16 mouse cellular contexts compared by ENCODE assay signal in genomic region chr9:89891534-89892293, GRCm38 (mm10). TPM values are rescaled to one million over a fixed set of nuclear protein-coding genes. Genes with fewer than 3 reads are reported as not detected.
DNase-seq lines count a peak whose midpoint lies in the region; ATAC-seq and TF ChIP-seq lines count a peak whose summit lies in the region.
"Had no signal": no experiment of that assay in that cellular context is flagged by ENCODE, and none has a peak within 500 bp of the region (broad histone marks: within the 10 kb centered on the region; RNA-seq: fewer than 3 reads in every experiment).

No protein-coding gene starts in this region.

- peaks cover 14% of the 10 kb centered on the region; the same call in 1 of the 2 replicates for H3K27me3 ChIP-seq in heart, embryonic 10.5 days (ENCODE audit: insufficient read depth, poor library complexity, severe bottlenecking)
- H3K27me3 ChIP-seq in midbrain, embryonic 11.5 days (ENCODE audit: control insufficient read depth, insufficient read depth, low read length): no peaks in the 10 kb centered on the region
- H3K27me3 ChIP-seq in midbrain, embryonic 10.5 days (ENCODE audit: low read depth, poor library complexity, severe bottlenecking): peaks cover 5% of the 10 kb centered on the region
- 0 out of 2 replicates have a peak, but pooled peaks cover 3% of the 10 kb centered on the region for H3K27me3 ChIP-seq in forebrain, embryonic 16.5 days (replicated peaks; ENCODE audit: control insufficient read depth, insufficient read depth, low read length)
- 0 out of 2 replicates have a peak, but pooled peaks cover under 1% of the 10 kb centered on the region for H3K27me3 ChIP-seq in midbrain, postnatal 0 days (ENCODE audit: insufficient read depth, low read length)

- ATAC-seq in midbrain, embryonic 11.5 days (ENCODE audit: low FRiP score): no peak
- ATAC-seq in forebrain, embryonic 16.5 days: peak; percentile 95
- peak; percentile 82 for ATAC-seq in midbrain, postnatal 0 days (ENCODE audit: low FRiP score)

- H3K4me3 ChIP-seq in heart, embryonic 10.5 days: no peak overlapping the region
- H3K4me3 ChIP-seq in midbrain, embryonic 11.5 days (ENCODE audit: low read depth, low read length): no peak overlapping the region
- no peak overlapping the region for H3K4me3 ChIP-seq in midbrain, embryonic 10.5 days
- H3K4me3 ChIP-seq in forebrain, embryonic 16.5 days (replicated peaks; ENCODE audit: low read length): no peak overlapping the region
- no peak overlapping the region for H3K4me3 ChIP-seq in midbrain, postnatal 0 days (ENCODE audit: low read depth, low read length)
- H3K4me3 ChIP-seq: erythroblast, embryonic 14.5 days had no signal

- no peaks in the 10 kb centered on the region for H3K36me3 ChIP-seq in heart, embryonic 10.5 days
- no peaks in the 10 kb centered on the region for H3K36me3 ChIP-seq in midbrain, embryonic 11.5 days (ENCODE audit: control insufficient read depth, insufficient read depth, low read length)
- H3K36me3 ChIP-seq in midbrain, embryonic 10.5 days: no peaks in the 10 kb centered on the region
- no peaks in the 10 kb centered on the region for H3K36me3 ChIP-seq in forebrain, embryonic 16.5 days (ENCODE audit: control insufficient read depth, insufficient read depth)
- H3K36me3 ChIP-seq in midbrain, postnatal 0 days (ENCODE audit: insufficient read depth, low read length): no peaks in the 10 kb centered on the region

- no peak for TF ChIP-seq CTCF in midbrain, postnatal 0 days (IDR thresholded peaks at IDR 0.05)

- 66% methylated on average over 10 of the region's 10 CpGs for WGBS in heart, embryonic 10.5 days
- 73% methylated on average over 10 of the region's 10 CpGs for WGBS in midbrain, embryonic 11.5 days
- 79% methylated on average over 10 of the region's 10 CpGs for WGBS in midbrain, embryonic 10.5 days
- 59% methylated on average over 10 of the region's 10 CpGs for WGBS in forebrain, embryonic 16.5 days
- 63% methylated on average over 10 of the region's 10 CpGs for WGBS in midbrain, postnatal 0 days

- H3K9ac ChIP-seq in midbrain, embryonic 11.5 days (ENCODE audit: low read length): no peak overlapping the region
- no peak overlapping the region for H3K9ac ChIP-seq in forebrain, embryonic 16.5 days (replicated peaks; ENCODE audit: low read depth, low read length)
- 0 out of 2 replicates have a peak overlapping the region, but pooled peaks have one; percentile 8 for H3K9ac ChIP-seq in midbrain, postnatal 0 days (replicated peaks; ENCODE audit: low read length, poor library complexity, severe bottlenecking)

- DNase-seq in heart, embryonic 10.5 days (ENCODE audit: low spot score): peak; percentile 67
- no peak for DNase-seq in heart, adult 9 months (ENCODE audit: low spot score in 2 of 2)
- peak; percentile 35 for DNase-seq in midbrain, embryonic 11.5 days (ENCODE audit: low spot score, missing footprints)
- DNase-seq in midbrain, embryonic 10.5 days (ENCODE audit: low spot score): no peak
- peak; percentile 57 for DNase-seq in midbrain, postnatal 0 days (ENCODE audit: low spot score)
- no peak for DNase-seq in retina, embryonic 14.5 days (ENCODE audit: low spot score)
- no peak for DNase-seq in embryo, embryonic 10.5 days (ENCODE audit: low spot score)
- DNase-seq: adrenal gland, postnatal 25 days; gastrocnemius, postnatal 10 days; kidney, adult 11 months; kidney, postnatal 4 days; lung, adult 2 months had no signal

- H3K4me2 ChIP-seq in midbrain, embryonic 11.5 days: no peak overlapping the region
- H3K4me2 ChIP-seq in forebrain, embryonic 16.5 days (ENCODE audit: low read length): no peak overlapping the region
- no peak overlapping the region for H3K4me2 ChIP-seq in midbrain, postnatal 0 days (ENCODE audit: low read depth, low read length, poor library complexity, severe bottlenecking)

- peaks cover 9% of the 10 kb centered on the region; the same call in 1 of the 2 replicates for H3K4me1 ChIP-seq in heart, embryonic 10.5 days
- H3K4me1 ChIP-seq in midbrain, embryonic 11.5 days (ENCODE audit: control insufficient read depth, insufficient read depth, low read length): no peaks in the 10 kb centered on the region
- H3K4me1 ChIP-seq in midbrain, embryonic 10.5 days: no peaks in the 10 kb centered on the region
- peaks cover 5% of the 10 kb centered on the region for H3K4me1 ChIP-seq in forebrain, embryonic 16.5 days (replicated peaks; ENCODE audit: control insufficient read depth, insufficient read depth, low read length)
- no peaks in the 10 kb centered on the region for H3K4me1 ChIP-seq in midbrain, postnatal 0 days (ENCODE audit: insufficient read depth, low read length)

- H3K27ac ChIP-seq in heart, embryonic 10.5 days: no peak overlapping the region
- no peak overlapping the region for H3K27ac ChIP-seq in midbrain, embryonic 11.5 days (ENCODE audit: low read depth, low read length)
- no peak overlapping the region for H3K27ac ChIP-seq in midbrain, embryonic 10.5 days (replicated peaks)
- H3K27ac ChIP-seq in forebrain, embryonic 16.5 days (ENCODE audit: low read length): peak overlapping the region; percentile 20
- peak overlapping the region; percentile 55; the same call in 1 of the 2 replicates for H3K27ac ChIP-seq in midbrain, postnatal 0 days (ENCODE audit: low read depth, low read length)

- no peaks in the 10 kb centered on the region for H3K9me3 ChIP-seq in heart, embryonic 10.5 days
- no peaks in the 10 kb centered on the region for H3K9me3 ChIP-seq in midbrain, embryonic 11.5 days (ENCODE audit: control insufficient read depth, low read length)
- no peaks in the 10 kb centered on the region for H3K9me3 ChIP-seq in midbrain, embryonic 10.5 days (replicated peaks)
- H3K9me3 ChIP-seq in forebrain, embryonic 16.5 days (ENCODE audit: control insufficient read depth, low read length): no peaks in the 10 kb centered on the region
- H3K9me3 ChIP-seq in midbrain, postnatal 0 days (ENCODE audit: low read length): no peaks in the 10 kb centered on the region

RNA-seq across cellular contexts. Expression of gene Rasgrf1, which starts 18.0 kb away (rescaled TPM):
- polyA plus RNA-seq in heart, embryonic 10.5 days (2016; fragmentation: Nextera tagmentation; extraction: Ambion mirVana): 0.13 and 0.22 TPM in 2 replicates
- polyA plus RNA-seq in midbrain, embryonic 11.5 days (2014; fragmentation: Nextera tagmentation; extraction: Ambion mirVana): 0.07 and 0.18 TPM in 2 replicates
- polyA plus RNA-seq in midbrain, embryonic 10.5 days (2016; fragmentation: Nextera tagmentation; extraction: Ambion mirVana): 0.02 and 0.06 TPM in 2 replicates
- 7.0 and 11.2 TPM in 2 replicates for polyA plus RNA-seq in forebrain, embryonic 16.5 days (2015; fragmentation: Nextera tagmentation; extraction: Ambion mirVana)
- 35.7 and 40.8 TPM in 2 replicates for total RNA-seq in midbrain, postnatal 0 days (2014; rRNA removed)
- 22.6 and 24.0 TPM in 2 replicates for polyA plus RNA-seq in midbrain, postnatal 0 days (2015; fragmentation: Nextera tagmentation; extraction: Ambion mirVana)
- total RNA-seq: megakaryocyte-erythroid progenitor cell, adult 5-6 weeks; neutrophil, adult 5-6 weeks had no signal
- polyA plus RNA-seq: erythroblast, embryonic 14.5 days had no signal

Comparison
In these comparisons a context has a peak if more than half of its experiments do, and no peak if none do; other contexts are left out.
1. DNase-seq: peak in heart, embryonic 10.5 days (single experiment), midbrain, embryonic 11.5 days (single experiment) and midbrain, postnatal 0 days (single experiment); none in heart, adult 9 months (0 of 2), midbrain, embryonic 10.5 days (single experiment), retina, embryonic 14.5 days (single experiment) and embryo, embryonic 10.5 days (single experiment).
2. H3K27ac ChIP-seq: peak in forebrain, embryonic 16.5 days (single experiment) and midbrain, postnatal 0 days (single experiment); none in heart, embryonic 10.5 days (single experiment), midbrain, embryonic 11.5 days (single experiment) and midbrain, embryonic 10.5 days (single experiment).